Mouse (Mus musculus): ENCODE data around the gene Tmem208. TPM values are rescaled to one million over a fixed set of nuclear protein-coding genes. Genes with fewer than 3 reads are reported as not detected.

The Tmem208 gene
- polyA plus RNA-seq, 1 experiment from 2014 or later = 91.7 TPM

DNA sequence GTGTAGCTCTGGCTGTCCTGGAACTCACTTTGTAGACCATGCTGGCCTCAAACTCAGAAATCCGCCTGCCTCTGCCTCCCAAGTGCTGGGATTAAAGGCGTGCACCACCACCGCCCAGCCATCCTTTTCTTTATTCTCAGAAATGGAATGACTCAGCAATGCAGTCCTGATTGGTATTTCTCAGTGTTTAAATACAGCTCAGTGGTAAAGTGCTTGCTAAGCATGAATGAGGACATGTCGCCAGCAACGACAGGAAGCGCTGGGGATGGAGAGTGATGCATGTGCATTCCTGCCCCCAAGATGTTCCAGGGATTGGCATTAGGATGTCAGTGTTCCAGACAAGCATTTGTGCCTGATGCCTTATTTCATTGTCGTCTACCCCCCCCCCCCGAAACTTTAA is 22.8 kb upstream of the Tmem208 start:
- H3K4me1 ChIP-seq (ENCODE audit: control insufficient read depth, insufficient read depth, low read length) = peaks cover 10% of the 10 kb centered on the region
- no peaks in the 10 kb centered on the region for H3K27me3 ChIP-seq (ENCODE audit: control insufficient read depth, insufficient read depth, low read length)
- DNase-seq (ENCODE audit: low spot score) (no peak), ATAC-seq (replicated peaks; ENCODE audit: insufficient number of reproducible peaks, low FRiP score, low TSS enrichment, low read depth) (no peak)
- WGBS = 91% methylated on average over 8 of the region's 8 CpGs
- no peak overlapping the region for H3K4me2 ChIP-seq (ENCODE audit: low read depth, low read length)
- H3K9me3 ChIP-seq (replicated peaks; ENCODE audit: control insufficient read depth, low read length) = no peaks in the 10 kb centered on the region
- H3K36me3 ChIP-seq (replicated peaks; ENCODE audit: control insufficient read depth, insufficient read depth, low read depth, low read length) = peaks cover 7% of the 10 kb centered on the region; the same call in 1 of the 2 replicates
- H3K4me3 ChIP-seq (ENCODE audit: low read depth, low read length) = no peak overlapping the region
- no peak overlapping the region for H3K27ac ChIP-seq (replicated peaks; ENCODE audit: low read depth, low read length)
- no peak overlapping the region for H3K9ac ChIP-seq (replicated peaks; ENCODE audit: low read length)

DNA sequence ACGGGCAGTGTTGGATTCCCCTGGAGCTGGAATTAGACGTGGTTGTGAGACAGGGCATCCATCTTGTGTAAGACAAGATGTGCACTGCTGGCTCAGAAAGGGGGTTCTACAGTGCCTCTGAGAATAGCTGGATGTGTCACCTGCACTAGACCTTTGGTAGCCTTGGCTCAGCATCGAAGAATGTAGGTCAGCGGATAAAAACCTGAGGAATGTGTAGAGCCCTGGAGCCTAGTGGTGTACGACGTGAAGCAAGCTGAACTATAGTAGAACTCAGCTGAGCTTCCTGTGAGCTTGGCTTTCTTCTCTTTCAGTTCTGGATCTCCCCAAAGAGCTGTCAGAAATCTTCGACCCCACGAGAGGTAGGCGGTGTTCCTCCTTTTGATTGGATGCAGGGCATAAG is 22.3 kb upstream of the Tmem208 start:
- ATAC-seq (replicated peaks; ENCODE audit: insufficient number of reproducible peaks, low FRiP score, low TSS enrichment, low read depth) (no peak), DNase-seq (ENCODE audit: low spot score) (no peak)
- no peak overlapping the region for H3K4me2 ChIP-seq (ENCODE audit: low read depth, low read length)
- no peak overlapping the region for H3K4me3 ChIP-seq (ENCODE audit: low read depth, low read length)
- H3K36me3 ChIP-seq (replicated peaks; ENCODE audit: control insufficient read depth, insufficient read depth, low read depth, low read length) = peaks cover 7% of the 10 kb centered on the region; the same call in 1 of the 2 replicates
- peaks cover 6% of the 10 kb centered on the region for H3K4me1 ChIP-seq (ENCODE audit: control insufficient read depth, insufficient read depth, low read length)
- 88% methylated on average over 9 of the region's 9 CpGs for WGBS
- H3K9ac ChIP-seq (replicated peaks; ENCODE audit: low read length) = no peak overlapping the region
- H3K27me3 ChIP-seq (ENCODE audit: control insufficient read depth, insufficient read depth, low read length) = no peaks in the 10 kb centered on the region
- H3K9me3 ChIP-seq (replicated peaks; ENCODE audit: control insufficient read depth, low read length) = no peaks in the 10 kb centered on the region
- H3K27ac ChIP-seq (replicated peaks; ENCODE audit: low read depth, low read length) = no peak overlapping the region

DNA sequence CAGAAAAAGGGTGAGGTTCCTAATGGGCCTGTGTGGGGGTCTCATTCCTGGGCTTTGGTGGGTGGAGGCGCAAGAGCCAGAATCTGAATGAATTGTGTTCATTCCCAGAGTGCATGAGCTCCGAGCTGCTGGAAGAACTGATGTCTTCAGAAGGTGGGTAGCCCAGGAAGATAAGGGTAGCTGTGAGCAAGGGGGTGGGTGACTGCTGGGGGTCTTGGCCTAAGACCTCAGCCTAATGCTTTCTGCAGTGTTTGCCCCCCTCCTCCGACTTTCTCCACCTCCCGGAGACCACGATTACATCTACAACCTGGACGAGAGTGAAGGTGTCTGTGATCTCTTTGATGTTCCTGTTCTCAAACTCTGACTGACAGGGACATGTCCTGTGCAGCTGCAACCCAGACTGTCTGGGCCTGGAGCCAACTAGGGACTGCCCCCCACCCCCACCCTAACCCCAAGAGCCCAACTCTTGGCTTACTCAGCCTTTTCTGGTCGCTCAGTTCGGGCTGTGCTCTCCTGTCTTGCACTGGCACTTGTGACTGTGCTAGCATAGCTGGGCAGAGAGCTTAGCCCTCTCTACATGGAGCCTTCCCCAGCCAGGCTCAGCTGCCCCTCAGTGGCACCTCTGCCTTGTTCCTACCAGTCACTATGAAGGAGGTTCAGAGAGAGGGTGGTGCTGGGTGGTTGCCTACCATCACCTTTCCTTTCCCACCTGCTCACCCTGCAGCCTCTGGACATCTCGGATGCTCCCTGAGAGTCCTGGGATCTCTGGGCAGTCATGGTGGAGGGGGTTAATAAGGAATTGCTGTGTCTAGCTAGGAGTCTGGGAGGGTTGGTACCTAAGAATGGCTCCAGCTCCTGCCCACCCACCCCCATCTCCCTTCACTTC is 21.6 kb upstream of the Tmem208 start:
- WGBS = 75% methylated on average over 9 of the region's 9 CpGs
- ATAC-seq (replicated peaks; ENCODE audit: insufficient number of reproducible peaks, low FRiP score, low TSS enrichment, low read depth) (no peak), DNase-seq (ENCODE audit: low spot score) (no peak)

DNA sequence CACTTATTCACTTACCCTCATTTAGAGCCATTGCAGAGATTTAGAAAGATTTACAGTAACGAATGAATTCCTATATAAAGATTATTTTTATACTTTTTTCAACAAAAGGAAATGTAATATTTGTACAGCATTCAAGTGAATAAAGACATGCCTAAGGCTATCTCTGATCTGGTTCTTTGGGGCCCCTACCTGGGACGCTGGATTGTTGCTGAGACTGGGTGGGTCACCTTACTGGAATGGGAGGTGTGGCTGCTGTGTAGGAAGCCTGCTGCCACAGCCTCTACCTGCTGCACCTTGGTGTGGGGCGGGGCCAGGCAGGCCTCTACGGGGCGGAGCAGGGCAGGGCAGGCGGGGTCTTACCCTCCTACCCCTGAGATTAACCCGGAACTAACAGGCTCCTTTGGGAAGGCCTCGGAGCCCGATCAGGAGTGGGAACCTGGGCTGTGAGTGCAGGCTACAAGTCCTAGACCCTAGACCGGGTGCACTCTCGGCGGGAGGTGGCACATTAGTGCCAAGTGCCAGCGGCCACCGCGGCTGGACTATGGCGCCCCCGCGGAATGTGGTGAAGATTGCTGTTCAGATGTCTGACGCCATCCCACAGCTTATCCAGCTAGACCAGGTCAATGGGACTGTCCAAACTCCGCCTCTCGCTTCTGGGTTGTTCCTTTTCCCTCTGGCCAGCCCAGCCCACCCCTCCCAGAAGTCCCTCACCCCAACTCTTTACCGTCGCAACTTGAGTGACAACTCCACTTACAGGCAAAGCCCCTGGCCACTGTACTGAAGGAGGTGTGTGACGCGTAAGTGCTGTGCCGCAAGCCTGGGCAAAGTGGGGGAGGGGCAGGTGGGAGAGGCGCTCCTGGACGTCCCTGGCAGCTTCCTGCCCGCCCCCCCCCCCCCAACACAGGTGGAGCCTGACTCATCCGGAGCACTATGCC is 20.7 kb upstream of the Tmem208 start, which contains the start of gene Elmo3:
Elmo3 (plus strand) TSS at position 391 of the 935 bp plus-strand sequence.
- DNase-seq (ENCODE audit: low spot score) (peak; percentile 67), ATAC-seq (replicated peaks; ENCODE audit: insufficient number of reproducible peaks, low FRiP score, low TSS enrichment, low read depth) (peak; percentile 66)
- Histone ChIP-seq H3K9me3 (replicated peaks; ENCODE audit: control insufficient read depth, low read length) (no peaks in the 10 kb centered on the region), H3K9ac (replicated peaks; ENCODE audit: low read length) (peak within 1 kb of the TSS; percentile 53), H3K4me2 (ENCODE audit: low read depth, low read length) (peak within 1 kb of the TSS; percentile 57), H3K4me3 (ENCODE audit: low read depth, low read length) (peak within 1 kb of the TSS; percentile 25), H3K27ac (replicated peaks; ENCODE audit: low read depth, low read length) (peak within 1 kb of the TSS; percentile 56; the same call in 1 of the 2 replicates), H3K36me3 (replicated peaks; ENCODE audit: control insufficient read depth, insufficient read depth, low read depth, low read length) (peaks cover 7% of the 10 kb centered on the region; the same call in 1 of the 2 replicates), H3K4me1 (ENCODE audit: control insufficient read depth, insufficient read depth, low read length) (peaks cover 5% of the 10 kb centered on the region; the same call in 1 of the 2 replicates), H3K27me3 (ENCODE audit: control insufficient read depth, insufficient read depth, low read length) (no peaks in the 10 kb centered on the region)
- 6% methylated on average over 26 of the region's 30 CpGs for WGBS

More for the DNA sequence above, 21.6 kb upstream of the Tmem208 start:
- no peak overlapping the region for H3K9ac ChIP-seq (replicated peaks; ENCODE audit: low read length)
- H3K36me3 ChIP-seq (replicated peaks; ENCODE audit: control insufficient read depth, insufficient read depth, low read depth, low read length) = peaks cover 7% of the 10 kb centered on the region; the same call in 1 of the 2 replicates
- peaks cover 5% of the 10 kb centered on the region; the same call in 1 of the 2 replicates for H3K4me1 ChIP-seq (ENCODE audit: control insufficient read depth, insufficient read depth, low read length)
- H3K4me2 ChIP-seq (ENCODE audit: low read depth, low read length) = no peak overlapping the region
- H3K27me3 ChIP-seq (ENCODE audit: control insufficient read depth, insufficient read depth, low read length) = no peaks in the 10 kb centered on the region
- no peaks in the 10 kb centered on the region for H3K9me3 ChIP-seq (replicated peaks; ENCODE audit: control insufficient read depth, low read length)
- no peak overlapping the region for H3K4me3 ChIP-seq (ENCODE audit: low read depth, low read length)
- no peak overlapping the region for H3K27ac ChIP-seq (replicated peaks; ENCODE audit: low read depth, low read length)

DNA sequence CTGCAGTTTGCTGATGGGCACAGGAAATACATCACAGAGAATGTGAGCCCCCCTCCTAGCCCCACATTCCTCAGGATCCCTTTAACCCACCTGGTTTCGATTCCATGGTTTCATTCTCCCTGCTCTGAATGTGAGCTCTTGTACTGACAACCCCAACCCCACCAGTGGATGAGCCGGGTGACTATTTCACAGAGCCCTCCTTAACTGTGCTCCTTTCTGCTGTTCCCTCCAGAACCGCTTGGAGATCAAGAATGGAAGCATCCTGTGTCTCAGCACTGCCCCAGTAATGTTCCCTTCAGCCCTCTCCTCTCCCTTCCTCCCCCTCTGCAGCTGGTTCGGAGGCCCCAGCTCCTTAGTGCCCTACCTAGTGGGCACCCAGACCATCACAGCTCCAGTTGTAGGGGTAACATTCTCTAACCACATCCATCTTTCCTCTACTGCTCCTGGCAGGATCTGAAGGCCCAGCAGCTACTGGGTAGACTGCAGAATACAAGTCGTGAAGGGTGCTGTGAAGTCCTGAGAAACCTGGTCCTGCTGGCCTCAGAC is 19.9 kb upstream of the Tmem208 start:
- Histone ChIP-seq H3K4me2 (ENCODE audit: low read depth, low read length) (peak overlapping the region; percentile 57), H3K4me3 (ENCODE audit: low read depth, low read length) (peak overlapping the region; percentile 25), H3K9ac (replicated peaks; ENCODE audit: low read length) (peak overlapping the region; percentile 53), H3K27ac (replicated peaks; ENCODE audit: low read depth, low read length) (0 out of 2 replicates have a peak overlapping the region, but pooled peaks have one; percentile 38), H3K36me3 (replicated peaks; ENCODE audit: control insufficient read depth, insufficient read depth, low read depth, low read length) (0 out of 2 replicates have a peak, but pooled peaks cover 6% of the 10 kb centered on the region), H3K27me3 (ENCODE audit: control insufficient read depth, insufficient read depth, low read length) (no peaks in the 10 kb centered on the region), H3K9me3 (replicated peaks; ENCODE audit: control insufficient read depth, low read length) (no peaks in the 10 kb centered on the region), H3K4me1 (ENCODE audit: control insufficient read depth, insufficient read depth, low read length) (peaks cover 5% of the 10 kb centered on the region; the same call in 1 of the 2 replicates)
- 52% methylated on average over 5 of the region's 5 CpGs for WGBS
- DNase-seq (ENCODE audit: low spot score) (peak; percentile 60), ATAC-seq (replicated peaks; ENCODE audit: insufficient number of reproducible peaks, low FRiP score, low TSS enrichment, low read depth) (peak; percentile 19)

DNA sequence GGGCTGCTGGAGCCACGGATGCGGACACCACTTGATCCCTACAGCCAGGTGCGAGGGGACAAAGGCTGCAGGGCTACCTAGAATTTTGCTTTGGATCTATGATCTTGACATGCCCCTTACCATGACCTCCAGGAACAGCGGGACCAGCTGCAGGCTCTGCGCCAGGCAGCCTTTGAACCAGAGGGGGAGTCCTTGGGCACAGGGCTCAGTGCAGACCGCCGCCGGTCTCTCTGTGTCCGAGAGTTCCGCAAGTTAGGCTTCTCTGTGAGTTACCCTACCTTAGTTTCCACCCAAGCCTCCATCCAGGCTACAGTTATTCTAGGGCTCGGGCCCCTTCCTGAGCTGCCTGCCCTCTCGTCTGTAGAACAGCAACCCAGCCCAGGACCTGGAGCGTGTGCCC is 18.5 kb upstream of the Tmem208 start:
- DNase-seq (ENCODE audit: low spot score) = no peak
- H3K9ac ChIP-seq (replicated peaks; ENCODE audit: low read length) = no peak overlapping the region
- no peak overlapping the region for H3K4me3 ChIP-seq (ENCODE audit: low read depth, low read length)
- no peak overlapping the region for H3K4me2 ChIP-seq (ENCODE audit: low read depth, low read length)
- no peak overlapping the region for H3K27ac ChIP-seq (replicated peaks; ENCODE audit: low read depth, low read length)
- no peaks in the 10 kb centered on the region for H3K9me3 ChIP-seq (replicated peaks; ENCODE audit: control insufficient read depth, low read length)
- ATAC-seq (replicated peaks; ENCODE audit: insufficient number of reproducible peaks, low FRiP score, low TSS enrichment, low read depth) = no peak
- H3K4me1 ChIP-seq (ENCODE audit: control insufficient read depth, insufficient read depth, low read length) = peaks cover 5% of the 10 kb centered on the region; the same call in 1 of the 2 replicates
- H3K27me3 ChIP-seq (ENCODE audit: control insufficient read depth, insufficient read depth, low read length) = no peaks in the 10 kb centered on the region
- 0 out of 2 replicates have a peak, but pooled peaks cover 2% of the 10 kb centered on the region for H3K36me3 ChIP-seq (replicated peaks; ENCODE audit: control insufficient read depth, insufficient read depth, low read depth, low read length)
- WGBS = 93% methylated on average over 13 of the region's 13 CpGs

DNA sequence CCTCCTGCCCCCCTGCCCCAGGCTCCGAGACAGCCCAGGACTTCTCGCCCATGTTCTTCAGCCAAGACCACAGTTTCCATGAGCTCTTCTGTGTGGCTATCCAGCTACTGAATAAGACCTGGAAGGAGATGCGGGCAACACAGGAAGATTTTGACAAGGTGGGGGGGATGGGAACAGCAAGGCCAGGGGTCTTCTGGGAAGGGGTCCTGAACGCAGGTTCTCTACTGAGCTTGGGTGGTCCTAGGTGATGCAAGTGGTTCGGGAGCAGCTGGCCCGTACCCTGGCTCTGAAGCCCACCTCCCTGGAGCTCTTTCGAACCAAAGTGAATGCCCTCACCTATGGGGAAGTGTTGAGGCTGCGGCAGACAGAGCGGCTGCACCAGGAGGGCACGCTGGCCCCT is 17.7 kb upstream of the Tmem208 start:
- no peaks in the 10 kb centered on the region for H3K27me3 ChIP-seq (ENCODE audit: control insufficient read depth, insufficient read depth, low read length)
- H3K4me2 ChIP-seq (ENCODE audit: low read depth, low read length) = no peak overlapping the region
- DNase-seq (ENCODE audit: low spot score) (no peak), ATAC-seq (replicated peaks; ENCODE audit: insufficient number of reproducible peaks, low FRiP score, low TSS enrichment, low read depth) (no peak)
- WGBS = 89% methylated on average over 10 of the region's 10 CpGs
- H3K9me3 ChIP-seq (replicated peaks; ENCODE audit: control insufficient read depth, low read length) = no peaks in the 10 kb centered on the region
- no peak overlapping the region for H3K4me3 ChIP-seq (ENCODE audit: low read depth, low read length)
- H3K27ac ChIP-seq (replicated peaks; ENCODE audit: low read depth, low read length) = no peak overlapping the region
- no peak overlapping the region for H3K9ac ChIP-seq (replicated peaks; ENCODE audit: low read length)
- H3K4me1 ChIP-seq (ENCODE audit: control insufficient read depth, insufficient read depth, low read length) = peaks cover 5% of the 10 kb centered on the region; the same call in 1 of the 2 replicates
- H3K36me3 ChIP-seq (replicated peaks; ENCODE audit: control insufficient read depth, insufficient read depth, low read depth, low read length) = no peaks in the 10 kb centered on the region

Data from embryonic facial prominence, embryonic 11.5 days (tissue).